Mouse (Mus musculus) liver, embryonic 14.5 days (tissue): ENCODE data around the gene Lrrc46.
A peak's percentile ranks its signal among the peaks of the same experiment; 100 is the strongest.

Source experiments
- CTCF ChIP-seq: IDR thresholded peaks from 2 replicates; pipeline ENCODE4 v1.5.1; 2016; ENCODE audit warnings: antibody characterized with exemption, low read depth, control low read depth
- EP300 ChIP-seq: IDR thresholded peaks from 2 replicates; pipeline ENCODE4 v1.6.1; 2016; ENCODE audit warnings: antibody characterized with exemption, low read depth

DNA sequence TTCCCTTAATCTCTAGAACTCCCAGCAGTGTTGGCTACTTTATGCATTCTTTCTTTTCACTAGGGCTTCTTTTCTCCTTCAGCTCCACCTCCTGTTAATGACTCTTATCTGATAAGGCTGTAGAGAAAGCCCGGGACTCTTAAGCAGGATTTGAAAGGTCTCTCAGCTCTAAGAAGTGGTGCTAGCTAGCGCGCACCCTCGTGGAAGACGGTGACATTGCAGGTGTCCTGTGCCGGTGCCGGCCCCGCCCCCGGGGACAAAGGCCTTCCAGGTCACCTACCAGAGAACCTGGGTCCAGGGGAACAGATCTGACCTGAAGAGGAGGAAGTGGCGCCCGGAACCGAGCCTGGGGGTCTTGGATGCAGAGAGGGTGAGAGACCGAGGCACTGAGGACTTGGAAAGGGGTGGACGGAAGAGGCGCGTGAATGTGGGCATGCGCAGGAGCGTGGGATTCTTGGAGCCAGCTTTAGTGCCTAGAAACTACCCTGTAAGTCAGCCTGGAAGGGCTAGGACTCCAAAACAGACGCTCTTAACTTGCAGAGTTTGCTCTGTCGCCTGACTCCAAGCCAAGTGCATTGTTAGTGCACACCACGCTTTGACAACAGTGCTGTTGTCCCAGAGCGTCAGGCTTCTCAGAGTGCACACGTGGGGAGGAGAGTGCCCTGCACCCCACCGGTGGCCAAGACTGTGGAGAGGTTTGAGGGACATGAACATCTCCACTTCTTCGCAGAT, 11.4 kb downstream of the Lrrc46 start, which contains the start of gene Scrn2:
- TF ChIP-seq CTCF (peak; percentile 96), EP300 (no peak)
